ENCODE assay signal across 8 mouse cellular contexts in the genomic region with DNA sequence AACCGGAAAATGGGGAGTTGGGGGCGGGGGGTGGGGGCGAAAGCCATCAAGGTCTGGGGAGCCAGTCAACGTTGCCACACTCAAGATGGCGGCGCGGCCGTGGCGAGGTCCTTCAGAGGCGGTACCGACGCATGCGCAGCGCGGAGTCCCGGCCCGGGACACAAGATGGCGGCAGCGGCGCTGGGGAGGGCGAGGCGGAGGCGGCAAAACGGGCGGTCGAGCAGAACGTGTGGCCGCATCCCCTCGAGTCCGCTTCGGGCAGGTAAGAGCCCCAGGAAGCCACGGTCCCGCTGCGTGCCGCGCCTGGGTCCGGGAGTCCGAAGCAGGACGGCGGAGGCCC. TPM values are rescaled to one million over a fixed set of nuclear protein-coding genes. Genes with fewer than 3 reads are reported as not detected.
A peak's percentile ranks its signal among the peaks of the same experiment; 100 is the strongest.
DNase-seq lines count a peak whose midpoint lies in the region; ATAC-seq lines count a peak whose summit lies in the region.

Gene Pcif1, plus strand, starts transcription at position 77 of the 340 bp plus-strand sequence.

- H3K4me2 ChIP-seq in intestine, embryonic 16.5 days (ENCODE audit: low read depth, low read length), result peak within 1 kb of the TSS; percentile 76

- peaks cover 25% of the 10 kb centered on the region for H3K4me1 ChIP-seq in intestine, embryonic 16.5 days (ENCODE audit: control insufficient read depth, insufficient read depth, low read length)

- H3K4me3 ChIP-seq in intestine, embryonic 16.5 days (ENCODE audit: low read length), result peak within 1 kb of the TSS; percentile 87

- intact Hi-C loops in left cerebral cortex, postnatal 25 days (cut with DNase I), result loop anchor here (1.0 kb wide), 2 partner anchors 32 to 46 kb away; partner anchors contain the start of genes Neurl2 and Zfp335

- ATAC-seq in intestine, embryonic 16.5 days, result peak; percentile 84

- peak; percentile 86 for DNase-seq in adrenal gland, adult 8-10 months
- DNase-seq in embryo, embryonic 11.5 days (ENCODE audit: low read depth, low spot score), result peak; percentile 88
- DNase-seq in gastrocnemius, postnatal 4 days (ENCODE audit: low spot score in 2 of 2), result peak; percentile 94
- DNase-seq in left cerebral cortex, postnatal 25 days (ENCODE audit: low spot score in 2 of 2), result peak; percentile 90 to 92
- DNase-seq in mesoderm, embryonic 11.5 days (ENCODE audit: low read depth, low spot score), result peak; percentile 94
- DNase-seq in right cerebral cortex, postnatal 25 days, result peak; percentile 87
- DNase-seq in urinary bladder, postnatal 4 days (ENCODE audit: low spot score in 2 of 2), result peak; percentile 90 to 94

- H3K9ac ChIP-seq in intestine, embryonic 16.5 days (ENCODE audit: low read depth, low read length), result peak within 1 kb of the TSS; percentile 100

- under 1% methylated on average over 40 of the region's 40 CpGs for WGBS in intestine, embryonic 16.5 days

- peak within 1 kb of the TSS; percentile 100 for H3K27ac ChIP-seq in intestine, embryonic 16.5 days (ENCODE audit: low read length)

- H3K9me3 ChIP-seq in intestine, embryonic 16.5 days (ENCODE audit: control insufficient read depth, low read length), result no peaks in the 10 kb centered on the region

- no peaks in the 10 kb centered on the region for H3K27me3 ChIP-seq in intestine, embryonic 16.5 days (replicated peaks; ENCODE audit: control insufficient read depth, insufficient read depth, low read length)

- H3K36me3 ChIP-seq in intestine, embryonic 16.5 days (ENCODE audit: control insufficient read depth, insufficient read depth, low read length), result peaks cover 3% of the 10 kb centered on the region; the same call in 1 of the 2 replicates

RNA-seq across cellular contexts. Expression of gene Pcif1, which starts in this region (rescaled TPM):
- total RNA-seq in adrenal gland, adult 8-10 months (2022), result 10 to 100 TPM; 49.4 to 74.0 (median 65.6) TPM
- total RNA-seq in gastrocnemius, postnatal 4 days (2021), result 10 to 100 TPM; 42.1 to 43.3 TPM
- 57.9 and 64.0 TPM in 2 replicates for polyA plus RNA-seq in intestine, embryonic 16.5 days (2015; fragmentation: Nextera tagmentation; extraction: Ambion mirVana)
- 10 to 100 TPM; 36.8 to 39.8 TPM for total RNA-seq in left cerebral cortex, postnatal 25 days (2021)

Comparison
In these comparisons a context has a peak if more than half of its experiments do, and no peak if none do; other contexts are left out.
1. Peak in every context shown above with its lines: DNase-seq, ATAC-seq, H3K4me3 ChIP-seq and H3K27ac ChIP-seq.